Mouse (Mus musculus) intestine, embryonic 16.5 days (tissue): ENCODE measurements at regions not wholly inside any gene's neighbourhood (a gene's known extent, or its start where the extent isn't known, plus 50 kb on each side); places are given as distances from the start of the nearest gene placed in this dataset.

Source experiments
- ATAC-seq: fragments of 200-750 bp; cut with Nextera tagmentation; 2 replicates; pipeline ENCODE4 v1.8.0; 2017; ENCODE audit warnings: moderate TSS enrichment, moderate library complexity
- H3K27ac ChIP-seq: fragments of 300-500 bp; sonication (generic); 2 replicates; pipeline ENCODE4 v1.5.1; 2014; ENCODE audit warnings: mild to moderate bottlenecking, low read length
- H3K27me3 ChIP-seq: fragments of 300-500 bp; sonication (generic); replicated peaks from 2 replicates; pipeline ENCODE4 v1.6.1; 2014; ENCODE audit warnings: low read length, control low read depth, mixed read lengths; ENCODE audit not compliant: control insufficient read depth, insufficient read depth
- H3K36me3 ChIP-seq: fragments of 300-500 bp; sonication (generic); 2 replicates; pipeline ENCODE4 v1.6.1; 2014; ENCODE audit warnings: low read length, control low read depth; ENCODE audit not compliant: control insufficient read depth, insufficient read depth
- H3K4me1 ChIP-seq: fragments of 300-500 bp; sonication (generic); 2 replicates; pipeline ENCODE4 v1.6.1; 2014; ENCODE audit warnings: low read length, control low read depth, mixed read lengths; ENCODE audit not compliant: control insufficient read depth, insufficient read depth
- H3K4me2 ChIP-seq: fragments of 300-500 bp; sonication (generic); 2 replicates; pipeline ENCODE4 v1.6.1; 2014; ENCODE audit warnings: low read depth, low read length, control low read depth
- H3K4me3 ChIP-seq: fragments of 300-500 bp; sonication (generic); 2 replicates; pipeline ENCODE4 v1.5.1; 2014; ENCODE audit warnings: mild to moderate bottlenecking, low read length
- H3K9ac ChIP-seq: fragments of 300-500 bp; sonication (generic); 2 replicates; pipeline ENCODE4 v1.6.1; 2014; ENCODE audit warnings: low read depth, low read length
- H3K9me3 ChIP-seq: fragments of 300-500 bp; sonication (generic); 2 replicates; pipeline ENCODE4 v1.6.1; 2016; ENCODE audit warnings: low read length, control low read depth; ENCODE audit not compliant: control insufficient read depth
- WGBS: fragments of 180-500 bp; shearing (Covaris S2); extraction: QIAGEN DNeasy Blood & Tissue Kit; methylation state at CpG from one replicate; pipeline ENCODE4 v1.1.7; 2014; 5-methylcytosine and 5-hydroxymethylcytosine counted together

- no peak for ATAC-seq
Measured at GRCm38 (mm10) chr9:84673327-84673726, 639.2 kb upstream of the Gm11114 start.

GRCm38 (mm10) chr9:84678416-84678815, 634.2 kb upstream of the Gm11114 start:
- Histone ChIP-seq H3K4me3 (no peak overlapping the region), H3K27ac (no peak overlapping the region), H3K4me2 (no peak overlapping the region), H3K9ac (no peak overlapping the region), H3K9me3 (no peaks in the 10 kb centered on the region), H3K36me3 (no peaks in the 10 kb centered on the region), H3K4me1 (no peaks in the 10 kb centered on the region), H3K27me3 (no peaks in the 10 kb centered on the region)
- 98% methylated on average over 1 of the region's 1 CpGs for WGBS
- no peak for ATAC-seq

More at GRCm38 (mm10) chr9:84673327-84673726, 639.2 kb upstream of the Gm11114 start:
- Histone ChIP-seq H3K4me1 (no peaks in the 10 kb centered on the region), H3K9ac (no peak overlapping the region), H3K36me3 (no peaks in the 10 kb centered on the region), H3K4me2 (no peak overlapping the region), H3K9me3 (no peaks in the 10 kb centered on the region), H3K4me3 (no peak overlapping the region), H3K27ac (no peak overlapping the region), H3K27me3 (no peaks in the 10 kb centered on the region)
- 48% methylated on average over 3 of the region's 3 CpGs for WGBS

- 75% methylated on average over 3 of the region's 3 CpGs for WGBS
- no peak overlapping the region for H3K4me2 ChIP-seq
- H3K4me1 ChIP-seq: no peaks in the 10 kb centered on the region
- H3K27ac ChIP-seq: no peak overlapping the region
- no peaks in the 10 kb centered on the region for H3K9me3 ChIP-seq
- H3K36me3 ChIP-seq: no peaks in the 10 kb centered on the region
- no peaks in the 10 kb centered on the region for H3K27me3 ChIP-seq
- no peak overlapping the region for H3K9ac ChIP-seq
- no peak overlapping the region for H3K4me3 ChIP-seq
- ATAC-seq: no peak
Measured at GRCm38 (mm10) chr9:84718615-84719191, 593.9 kb upstream of the Gm11114 start.

- no peak overlapping the region for H3K4me3 ChIP-seq
- no peak overlapping the region for H3K4me2 ChIP-seq
- WGBS: 61% methylated on average over 3 of the region's 3 CpGs
- H3K36me3 ChIP-seq: no peaks in the 10 kb centered on the region
- H3K27me3 ChIP-seq: no peaks in the 10 kb centered on the region
- H3K27ac ChIP-seq: no peak overlapping the region
- H3K9ac ChIP-seq: no peak overlapping the region
- no peaks in the 10 kb centered on the region for H3K9me3 ChIP-seq
- no peaks in the 10 kb centered on the region for H3K4me1 ChIP-seq
- no peak for ATAC-seq
Measured at GRCm38 (mm10) chr9:84719396-84719795, 593.2 kb upstream of the Gm11114 start.

- no peak for ATAC-seq
- Histone ChIP-seq H3K27me3 (no peaks in the 10 kb centered on the region), H3K9me3 (no peaks in the 10 kb centered on the region), H3K4me2 (no peak overlapping the region), H3K9ac (no peak overlapping the region), H3K27ac (no peak overlapping the region), H3K36me3 (no peaks in the 10 kb centered on the region), H3K4me3 (no peak overlapping the region), H3K4me1 (no peaks in the 10 kb centered on the region)
- 80% methylated on average over 2 of the region's 2 CpGs for WGBS
Measured at GRCm38 (mm10) chr9:84720454-84720853, 592.1 kb upstream of the Gm11114 start.

GRCm38 (mm10) chr9:84739266-84739665, 573.3 kb upstream of the Gm11114 start:
- 67% methylated on average over 2 of the region's 2 CpGs for WGBS
- no peaks in the 10 kb centered on the region for H3K4me1 ChIP-seq
- no peak for ATAC-seq
- no peaks in the 10 kb centered on the region for H3K27me3 ChIP-seq
- H3K9me3 ChIP-seq: no peaks in the 10 kb centered on the region
- H3K27ac ChIP-seq: no peak overlapping the region
- H3K36me3 ChIP-seq: no peaks in the 10 kb centered on the region
- no peak overlapping the region for H3K4me2 ChIP-seq
- no peak overlapping the region for H3K4me3 ChIP-seq
- H3K9ac ChIP-seq: no peak overlapping the region

GRCm38 (mm10) chr9:84740336-84740735, 572.2 kb upstream of the Gm11114 start:
- no peaks in the 10 kb centered on the region for H3K27me3 ChIP-seq
- H3K4me3 ChIP-seq: no peak overlapping the region
- no peak overlapping the region for H3K4me2 ChIP-seq
- ATAC-seq: no peak
- no peak overlapping the region for H3K9ac ChIP-seq
- 58% methylated on average over 2 of the region's 2 CpGs for WGBS
- no peaks in the 10 kb centered on the region for H3K4me1 ChIP-seq
- no peaks in the 10 kb centered on the region for H3K9me3 ChIP-seq
- no peaks in the 10 kb centered on the region for H3K36me3 ChIP-seq
- no peak overlapping the region for H3K27ac ChIP-seq

- no peaks in the 10 kb centered on the region for H3K27me3 ChIP-seq
- WGBS: 85% methylated on average over 1 of the region's 1 CpGs
- H3K4me2 ChIP-seq: no peak overlapping the region
- H3K4me3 ChIP-seq: no peak overlapping the region
- ATAC-seq: no peak
- no peaks in the 10 kb centered on the region for H3K36me3 ChIP-seq
- no peaks in the 10 kb centered on the region for H3K4me1 ChIP-seq
- no peaks in the 10 kb centered on the region for H3K9me3 ChIP-seq
- H3K9ac ChIP-seq: no peak overlapping the region
- no peak overlapping the region for H3K27ac ChIP-seq
Measured at GRCm38 (mm10) chr9:84754332-84754731, 558.2 kb upstream of the Gm11114 start.

GRCm38 (mm10) chr9:84754828-84755227, 557.7 kb upstream of the Gm11114 start:
- no peaks in the 10 kb centered on the region for H3K27me3 ChIP-seq

GRCm38 (mm10) chr9:84774348-84774747, 538.2 kb upstream of the Gm11114 start:
- Histone ChIP-seq H3K9ac (no peak overlapping the region), H3K27ac (no peak overlapping the region), H3K4me2 (no peak overlapping the region), H3K4me1 (no peaks in the 10 kb centered on the region), H3K4me3 (no peak overlapping the region), H3K9me3 (no peaks in the 10 kb centered on the region), H3K27me3 (no peaks in the 10 kb centered on the region), H3K36me3 (no peaks in the 10 kb centered on the region)
- 63% methylated on average over 11 of the region's 11 CpGs for WGBS
- no peak for ATAC-seq

More at GRCm38 (mm10) chr9:84754828-84755227, 557.7 kb upstream of the Gm11114 start:
- no peak overlapping the region for H3K27ac ChIP-seq
- no peak overlapping the region for H3K9ac ChIP-seq
- no peaks in the 10 kb centered on the region for H3K4me1 ChIP-seq
- no peak for ATAC-seq
- no peak overlapping the region for H3K4me3 ChIP-seq
- 61% methylated on average over 2 of the region's 2 CpGs for WGBS
- H3K36me3 ChIP-seq: no peaks in the 10 kb centered on the region
- no peaks in the 10 kb centered on the region for H3K9me3 ChIP-seq
- no peak overlapping the region for H3K4me2 ChIP-seq
